Mouse (Mus musculus) embryonic fibroblast, embryonic 13.5 days (primary cell): Measurements from ENCODE around the gene Mrps24.

ENCODE experiments used
- CTCF ChIP-seq: IDR thresholded peaks from 2 replicates; pipeline ENCODE4 v1.5.1; 2011; ENCODE audit warnings: mild to moderate bottlenecking, control low read depth, low read length, moderate library complexity, borderline replicate concordance; ENCODE audit not compliant: insufficient read depth
- POLR2A ChIP-seq: IDR thresholded peaks from 2 replicates; pipeline ENCODE4 v1.6.1; 2011; ENCODE audit warnings: low read depth, mild to moderate bottlenecking, control low read depth, low read length, moderate library complexity

DNA sequence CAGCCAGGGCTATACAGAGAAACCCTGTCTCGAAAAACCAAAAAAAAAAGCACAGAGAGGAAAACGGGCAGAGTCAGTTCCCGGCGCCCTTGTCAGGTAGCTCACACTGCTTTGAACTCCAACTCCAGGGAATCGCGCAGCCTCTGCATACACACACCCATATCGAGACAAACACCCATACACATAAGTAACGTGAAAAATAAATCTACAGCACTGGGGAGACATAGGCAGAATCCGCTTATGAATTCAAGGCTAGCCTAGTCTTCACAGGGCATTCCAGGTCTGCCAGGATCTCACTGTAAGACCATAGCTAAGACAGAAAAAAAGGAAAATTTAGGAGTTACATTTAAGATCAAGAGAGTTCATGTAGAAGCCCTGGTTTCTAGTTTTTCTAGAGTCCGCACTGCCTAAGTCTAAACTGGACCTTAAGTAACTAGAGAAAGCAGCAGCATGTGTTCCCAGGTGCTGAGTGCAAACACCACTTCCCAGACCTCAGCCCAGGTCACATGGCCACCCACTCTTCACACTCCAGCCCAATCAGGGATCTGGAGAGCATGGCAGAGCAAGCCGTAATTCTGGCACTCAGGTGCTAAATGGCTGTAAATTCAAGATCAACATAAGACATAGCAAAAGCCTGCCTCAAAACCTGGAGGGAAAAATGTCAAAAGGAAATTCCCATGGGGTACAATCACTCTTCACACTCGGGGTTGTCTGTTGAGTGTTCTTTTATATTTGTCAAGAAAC lies 3.3 kb upstream of the Mrps24 start:
- TF ChIP-seq CTCF, result no peak
- TF ChIP-seq POLR2A, result no peak
